Mouse (Mus musculus) gastrocnemius, postnatal 36 days (tissue): Measurements from ENCODE around the gene H2afy. TPM values are rescaled to one million over a fixed set of nuclear protein-coding genes. Genes with fewer than 3 reads are reported as not detected.

Experiments used
- DNase-seq, 2 experiments: peaks; one replicate each; pipeline ENCODE4 v3.0.0; 2022
- intact Hi-C: fragments of 180-260 bp; cut with DNase I; formaldehyde crosslinking; loops from one replicate; pipeline ENCODE4 v1.15.1; 2025
- total RNA-seq, 2 experiments: library from RNA; stranded (reverse); gene quantifications; 2 replicates each; pipeline ENCODE4 v1.2.3; 2021

The H2afy gene
- total RNA-seq, 2 experiments from 2014 or later: 57.5 to 69.3 TPM

- intact Hi-C loops: no loop called here
Observed at GRCm38 (mm10) chr13:56026026-56026425, 110.1 kb downstream of the H2afy start.

DNA sequence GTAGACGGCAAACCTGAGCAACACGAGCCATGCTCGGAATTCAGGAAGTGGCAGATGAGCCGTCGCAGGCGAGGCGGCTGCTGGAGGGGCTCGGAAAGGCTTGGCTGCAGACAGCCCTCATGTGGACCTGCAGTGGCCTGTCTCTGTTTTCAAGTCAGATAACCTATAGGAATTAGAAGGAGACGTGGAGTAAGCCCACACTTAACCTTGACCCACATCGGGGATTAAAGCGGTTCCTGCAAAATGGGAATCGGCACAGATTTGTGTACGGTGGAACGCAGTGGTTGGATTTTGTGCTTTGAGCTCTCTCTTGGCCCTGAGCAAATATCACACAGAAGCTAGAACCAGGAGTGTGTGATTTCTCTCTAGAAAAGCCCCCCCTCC is 111.1 kb downstream of the H2afy start:
- no peak for DNase-seq
- intact Hi-C loops: no loop called here

More at GRCm38 (mm10) chr13:56026026-56026425, 110.1 kb downstream of the H2afy start:
- no peak for DNase-seq

GRCm38 (mm10) chr13:56024410-56025026 is 111.6 kb downstream of the H2afy start:
- DNase-seq: no peak
- intact Hi-C loops: no loop called here

Other genes starting within 250 kb of the H2afy start
- gene Tifab, start 42.5 kb upstream of the H2afy start, total RNA-seq: under 1 TPM; 0.18 to 0.35 TPM
- gene Neurog1, start 115.8 kb upstream of the H2afy start, total RNA-seq: not detected
- 10 to 100 TPM; 43.4 to 63.2 TPM for gene Cxcl14, start 160.2 kb upstream of the H2afy start, total RNA-seq